Mouse (Mus musculus): ENCODE data around the gene Crocc2. TPM values are rescaled to one million over a fixed set of nuclear protein-coding genes. Genes with fewer than 3 reads are reported as not detected.

Crocc2 gene
- polyA plus RNA-seq, 1 experiment from 2014 or later, result 0.14 TPM

DNA sequence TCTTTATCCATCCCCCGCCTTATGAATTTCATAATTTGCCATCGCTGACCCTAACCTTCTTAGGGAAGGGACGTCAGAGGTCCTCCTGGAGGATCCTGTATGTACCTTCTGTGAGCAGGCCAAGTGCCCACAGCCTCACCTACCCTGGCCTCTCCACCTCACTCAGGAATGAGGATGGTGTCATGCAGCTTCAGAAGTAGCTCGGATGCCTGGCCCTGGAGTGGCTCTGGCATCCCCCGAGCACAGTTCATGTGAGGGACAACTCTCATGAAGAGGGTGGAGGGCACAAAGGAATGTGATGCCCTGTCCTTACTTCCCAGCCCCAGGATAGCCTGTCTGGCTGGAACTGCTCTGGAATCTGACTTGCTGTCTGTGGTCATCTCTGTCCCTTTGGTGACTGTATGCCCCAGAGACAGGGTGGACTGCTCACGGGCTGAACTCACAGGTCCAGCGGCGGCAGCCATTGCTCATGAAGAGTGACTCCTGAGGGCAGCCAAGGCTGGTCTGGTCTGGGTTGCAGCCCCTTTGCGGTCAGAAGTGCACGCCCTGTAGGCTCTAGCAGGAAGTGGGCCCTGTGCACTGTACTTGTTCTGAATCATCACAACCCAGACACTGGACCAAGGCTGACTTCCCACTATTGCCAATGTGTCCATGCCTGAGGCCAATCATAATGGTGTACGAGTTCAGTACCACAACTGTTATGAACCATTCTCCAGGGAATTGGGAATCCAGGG, 2.0 kb upstream of the Crocc2 start:
- H3K4me3 ChIP-seq (ENCODE audit: low read depth, low read length), result no peak overlapping the region
- no peak overlapping the region for H3K27ac ChIP-seq (replicated peaks; ENCODE audit: low read depth, low read length)
- no peaks in the 10 kb centered on the region for H3K9me3 ChIP-seq (replicated peaks; ENCODE audit: control insufficient read depth, low read length)
- ATAC-seq (replicated peaks; ENCODE audit: insufficient number of reproducible peaks, low FRiP score, low TSS enrichment, low read depth) (no peak), DNase-seq (ENCODE audit: low spot score) (no peak)
- no peak overlapping the region for H3K9ac ChIP-seq (replicated peaks; ENCODE audit: low read length)
- H3K4me2 ChIP-seq (ENCODE audit: low read depth, low read length), result no peak overlapping the region
- no peaks in the 10 kb centered on the region for H3K36me3 ChIP-seq (replicated peaks; ENCODE audit: control insufficient read depth, insufficient read depth, low read depth, low read length)
- H3K27me3 ChIP-seq (ENCODE audit: control insufficient read depth, insufficient read depth, low read length), result no peaks in the 10 kb centered on the region
- 86% methylated on average over 11 of the region's 11 CpGs for WGBS
- H3K4me1 ChIP-seq (ENCODE audit: control insufficient read depth, insufficient read depth, low read length), result no peaks in the 10 kb centered on the region

DNA sequence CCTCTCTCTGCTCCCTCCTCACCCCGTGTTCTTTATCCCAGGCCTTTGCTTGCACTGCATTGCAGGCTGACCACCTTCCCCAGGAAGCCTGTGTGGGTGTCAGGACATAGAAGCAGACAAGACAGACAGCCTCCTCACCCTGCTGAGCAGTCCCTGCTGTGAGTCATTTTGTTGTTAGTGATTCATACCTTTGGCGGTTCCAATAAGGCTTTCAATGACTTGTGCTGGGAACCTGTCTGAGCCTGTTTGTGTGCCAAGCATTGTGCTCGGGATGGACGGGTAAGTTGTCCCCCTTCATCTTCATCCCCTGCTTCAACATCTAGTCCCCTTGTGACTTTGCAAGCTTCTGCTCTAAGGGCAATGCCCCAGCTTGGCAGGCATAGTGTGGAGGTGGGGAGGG, 5.1 kb downstream of the Crocc2 start:
- WGBS, result 64% methylated on average over 4 of the region's 4 CpGs
- ATAC-seq (replicated peaks; ENCODE audit: insufficient number of reproducible peaks, low FRiP score, low TSS enrichment, low read depth) (no peak), DNase-seq (ENCODE audit: low spot score) (no peak)
- Histone ChIP-seq H3K9ac (replicated peaks; ENCODE audit: low read length) (no peak overlapping the region), H3K4me3 (ENCODE audit: low read depth, low read length) (no peak overlapping the region), H3K27me3 (ENCODE audit: control insufficient read depth, insufficient read depth, low read length) (no peaks in the 10 kb centered on the region), H3K9me3 (replicated peaks; ENCODE audit: control insufficient read depth, low read length) (no peaks in the 10 kb centered on the region), H3K4me2 (ENCODE audit: low read depth, low read length) (no peak overlapping the region), H3K36me3 (replicated peaks; ENCODE audit: control insufficient read depth, insufficient read depth, low read depth, low read length) (no peaks in the 10 kb centered on the region), H3K4me1 (ENCODE audit: control insufficient read depth, insufficient read depth, low read length) (peaks cover 10% of the 10 kb centered on the region), H3K27ac (replicated peaks; ENCODE audit: low read depth, low read length) (no peak overlapping the region)

DNA sequence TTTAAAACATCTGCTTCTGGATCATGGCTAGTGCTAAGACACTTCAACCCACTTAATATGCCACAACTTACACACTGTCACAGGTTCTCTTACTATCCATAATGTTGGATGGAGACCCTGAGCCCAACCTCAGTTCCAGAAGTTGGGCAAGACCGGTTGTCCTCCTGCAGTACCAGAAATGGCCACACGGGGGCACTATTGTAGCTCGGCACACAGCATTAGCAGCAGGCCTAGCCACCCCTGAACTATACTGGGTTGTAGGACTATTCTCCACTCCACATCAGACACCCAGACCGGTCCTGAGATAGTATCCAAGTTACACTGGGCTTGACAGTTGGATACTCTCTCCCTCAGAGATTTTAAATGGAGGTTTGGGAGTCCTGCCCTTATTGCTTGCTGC, 5.9 kb downstream of the Crocc2 start:
- Histone ChIP-seq H3K9me3 (replicated peaks; ENCODE audit: control insufficient read depth, low read length) (no peaks in the 10 kb centered on the region), H3K4me2 (ENCODE audit: low read depth, low read length) (no peak overlapping the region), H3K27me3 (ENCODE audit: control insufficient read depth, insufficient read depth, low read length) (no peaks in the 10 kb centered on the region), H3K4me1 (ENCODE audit: control insufficient read depth, insufficient read depth, low read length) (peaks cover 10% of the 10 kb centered on the region), H3K27ac (replicated peaks; ENCODE audit: low read depth, low read length) (no peak overlapping the region), H3K9ac (replicated peaks; ENCODE audit: low read length) (no peak overlapping the region; the same call in 1 of the 2 replicates), H3K36me3 (replicated peaks; ENCODE audit: control insufficient read depth, insufficient read depth, low read depth, low read length) (no peaks in the 10 kb centered on the region), H3K4me3 (ENCODE audit: low read depth, low read length) (no peak overlapping the region)
- DNase-seq (ENCODE audit: low spot score), result peak; percentile 94
- ATAC-seq (replicated peaks; ENCODE audit: insufficient number of reproducible peaks, low FRiP score, low TSS enrichment, low read depth), result peak; percentile 69
- WGBS, result 3% methylated on average over 4 of the region's 4 CpGs

DNA sequence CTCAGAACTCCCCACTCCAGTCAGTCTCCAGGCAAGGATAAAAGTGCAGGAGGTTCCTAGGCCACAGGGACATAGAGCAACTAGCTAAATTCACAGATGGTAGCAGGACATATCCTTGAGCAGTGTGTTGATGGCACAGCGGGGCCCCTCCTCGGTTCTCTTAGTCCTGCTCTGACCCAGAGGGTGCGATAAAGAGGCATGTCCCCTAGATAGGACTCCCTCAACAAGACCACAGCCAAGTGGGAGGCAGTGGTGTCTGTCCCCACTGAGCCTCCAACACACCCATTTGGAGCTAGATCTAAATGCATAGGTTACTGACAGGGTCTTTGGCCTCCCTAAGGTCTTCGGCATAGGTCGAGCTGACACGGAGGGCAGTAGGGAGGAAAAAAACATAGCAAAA, 7.3 kb downstream of the Crocc2 start:
- Histone ChIP-seq H3K4me1 (ENCODE audit: control insufficient read depth, insufficient read depth, low read length) (peaks cover 10% of the 10 kb centered on the region), H3K36me3 (replicated peaks; ENCODE audit: control insufficient read depth, insufficient read depth, low read depth, low read length) (no peaks in the 10 kb centered on the region), H3K27ac (replicated peaks; ENCODE audit: low read depth, low read length) (peak overlapping the region; percentile 88), H3K27me3 (ENCODE audit: control insufficient read depth, insufficient read depth, low read length) (no peaks in the 10 kb centered on the region), H3K4me3 (ENCODE audit: low read depth, low read length) (no peak overlapping the region), H3K4me2 (ENCODE audit: low read depth, low read length) (peak overlapping the region; percentile 74), H3K9me3 (replicated peaks; ENCODE audit: control insufficient read depth, low read length) (no peaks in the 10 kb centered on the region), H3K9ac (replicated peaks; ENCODE audit: low read length) (no peak overlapping the region)
- WGBS, result 10% methylated on average over 6 of the region's 6 CpGs
- DNase-seq (ENCODE audit: low spot score), result no peak
- ATAC-seq (replicated peaks; ENCODE audit: insufficient number of reproducible peaks, low FRiP score, low TSS enrichment, low read depth), result 0 out of 2 replicates have a peak, but pooled peaks have one; percentile 16

DNA sequence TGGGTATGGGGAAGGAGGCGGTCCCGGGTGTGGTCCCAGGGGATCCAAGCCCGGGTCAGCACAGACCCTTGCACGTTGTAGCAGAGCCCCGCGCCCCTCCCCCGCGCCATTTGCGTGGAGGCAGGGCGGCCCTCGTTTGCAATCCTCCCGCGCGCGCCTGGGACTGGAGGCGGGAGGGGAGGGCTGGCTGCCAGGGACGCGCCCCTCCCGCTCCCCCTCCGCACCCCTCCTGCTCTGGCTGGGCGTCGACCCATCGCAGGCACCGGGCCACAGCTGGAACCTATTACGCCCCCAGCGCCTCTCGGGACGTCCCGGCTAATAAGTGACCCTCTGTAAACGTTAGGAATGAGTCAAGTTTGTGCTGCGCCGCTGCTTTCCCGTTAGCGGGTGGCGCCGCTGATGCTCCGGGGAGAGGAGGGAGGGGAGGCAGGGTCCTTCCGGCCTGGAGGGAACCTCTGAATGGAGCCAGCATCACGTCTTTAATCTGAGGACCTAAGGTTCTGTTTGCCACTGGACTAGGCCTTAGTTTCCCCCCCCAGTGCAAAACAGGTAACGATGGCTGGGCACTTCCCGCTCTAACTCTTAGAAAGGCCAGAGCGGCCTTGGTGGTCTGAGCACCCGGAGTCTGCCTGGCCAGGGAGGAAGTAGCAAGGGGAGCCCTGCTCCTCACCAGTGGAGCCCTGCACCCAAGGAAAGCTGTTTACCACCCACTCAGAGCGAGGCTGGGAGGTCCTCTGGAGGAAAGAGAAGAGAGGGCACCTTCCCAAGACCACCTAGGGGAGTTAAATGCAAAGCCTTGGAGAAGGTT, 8.2 kb downstream of the Crocc2 start:
- Histone ChIP-seq H3K4me3 (ENCODE audit: low read depth, low read length) (peak overlapping the region; percentile 30), H3K27ac (replicated peaks; ENCODE audit: low read depth, low read length) (peak overlapping the region; percentile 88), H3K9me3 (replicated peaks; ENCODE audit: control insufficient read depth, low read length) (no peaks in the 10 kb centered on the region), H3K27me3 (ENCODE audit: control insufficient read depth, insufficient read depth, low read length) (no peaks in the 10 kb centered on the region), H3K4me1 (ENCODE audit: control insufficient read depth, insufficient read depth, low read length) (peaks cover 10% of the 10 kb centered on the region), H3K36me3 (replicated peaks; ENCODE audit: control insufficient read depth, insufficient read depth, low read depth, low read length) (no peaks in the 10 kb centered on the region), H3K9ac (replicated peaks; ENCODE audit: low read length) (peak overlapping the region; percentile 53), H3K4me2 (ENCODE audit: low read depth, low read length) (peak overlapping the region; percentile 74)
- ATAC-seq (replicated peaks; ENCODE audit: insufficient number of reproducible peaks, low FRiP score, low TSS enrichment, low read depth) (peak; percentile 81), DNase-seq (ENCODE audit: low spot score) (peak; percentile 91)
- WGBS, result 2% methylated on average over 37 of the region's 44 CpGs

DNA sequence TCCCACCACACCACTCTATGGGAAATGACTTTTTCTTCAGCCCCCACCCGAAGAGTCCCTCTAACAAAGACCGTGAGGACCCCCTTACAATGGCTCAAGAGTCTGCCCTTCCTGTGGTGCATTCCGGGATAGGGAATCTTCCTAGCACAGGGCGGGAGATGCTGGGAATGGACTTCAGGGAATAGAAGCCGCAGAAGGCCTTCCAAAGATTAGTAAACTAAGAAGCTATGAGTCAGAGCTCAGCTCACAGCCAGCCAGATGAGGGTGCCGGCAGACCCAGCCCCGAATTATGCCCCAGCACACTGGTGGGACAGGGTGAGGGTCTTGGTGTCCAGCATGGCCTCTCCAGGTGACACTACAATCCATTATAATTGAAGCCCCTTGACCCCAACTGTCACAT, 13.8 kb downstream of the Crocc2 start:
- ATAC-seq (replicated peaks; ENCODE audit: insufficient number of reproducible peaks, low FRiP score, low TSS enrichment, low read depth) (no peak), DNase-seq (ENCODE audit: low spot score) (no peak)
- H3K9ac ChIP-seq (replicated peaks; ENCODE audit: low read length), result no peak overlapping the region
- H3K9me3 ChIP-seq (replicated peaks; ENCODE audit: control insufficient read depth, low read length), result no peaks in the 10 kb centered on the region
- WGBS, result 86% methylated on average over 7 of the region's 7 CpGs
- H3K4me2 ChIP-seq (ENCODE audit: low read depth, low read length), result no peak overlapping the region
- no peaks in the 10 kb centered on the region for H3K27me3 ChIP-seq (ENCODE audit: control insufficient read depth, insufficient read depth, low read length)
- no peak overlapping the region for H3K27ac ChIP-seq (replicated peaks; ENCODE audit: low read depth, low read length)
- H3K4me3 ChIP-seq (ENCODE audit: low read depth, low read length), result no peak overlapping the region
- 0 out of 2 replicates have a peak, but pooled peaks cover 3% of the 10 kb centered on the region for H3K4me1 ChIP-seq (ENCODE audit: control insufficient read depth, insufficient read depth, low read length)
- no peaks in the 10 kb centered on the region for H3K36me3 ChIP-seq (replicated peaks; ENCODE audit: control insufficient read depth, insufficient read depth, low read depth, low read length)

DNA sequence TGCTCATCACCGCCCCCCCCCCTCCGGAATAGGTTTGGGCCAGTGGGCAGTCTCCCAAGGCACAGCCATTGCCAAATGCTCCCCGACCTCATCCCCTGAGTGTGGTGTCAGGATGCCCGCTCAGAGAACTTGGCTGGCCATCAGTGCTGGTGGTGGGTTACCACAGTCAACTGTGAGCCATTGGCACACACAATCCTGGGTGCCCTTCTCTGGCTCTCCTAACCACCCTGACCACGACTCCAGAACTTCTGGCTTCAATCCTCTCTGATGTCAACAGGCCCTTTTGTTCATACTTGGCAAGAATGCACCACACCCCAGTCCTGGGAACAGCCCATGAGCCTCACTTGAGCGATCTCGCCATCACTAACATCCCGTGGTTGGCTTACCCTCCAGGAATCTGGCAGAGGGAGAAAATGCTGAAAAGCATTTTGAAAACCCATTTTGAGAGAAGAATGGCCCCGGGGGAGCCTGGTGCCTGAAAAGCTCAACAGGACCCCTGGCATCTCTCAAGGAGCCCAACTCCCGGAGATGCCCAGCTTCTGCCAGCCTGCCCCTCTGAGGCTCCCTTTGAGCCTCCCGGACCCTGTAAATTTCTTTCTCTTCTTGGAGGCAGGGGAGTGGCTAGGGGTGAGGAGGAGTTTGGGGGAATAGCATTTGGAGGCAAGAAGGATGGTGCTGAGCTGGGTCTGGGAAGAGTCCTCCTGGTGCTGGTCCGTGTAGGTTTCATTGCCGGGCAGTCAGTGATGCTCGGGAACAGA, 15.7 kb downstream of the Crocc2 start:
- 78% methylated on average over 14 of the region's 14 CpGs for WGBS
- Histone ChIP-seq H3K4me3 (ENCODE audit: low read depth, low read length) (no peak overlapping the region), H3K9me3 (replicated peaks; ENCODE audit: control insufficient read depth, low read length) (no peaks in the 10 kb centered on the region), H3K4me2 (ENCODE audit: low read depth, low read length) (no peak overlapping the region), H3K9ac (replicated peaks; ENCODE audit: low read length) (no peak overlapping the region), H3K4me1 (ENCODE audit: control insufficient read depth, insufficient read depth, low read length) (no peaks in the 10 kb centered on the region), H3K27me3 (ENCODE audit: control insufficient read depth, insufficient read depth, low read length) (no peaks in the 10 kb centered on the region), H3K36me3 (replicated peaks; ENCODE audit: control insufficient read depth, insufficient read depth, low read depth, low read length) (no peaks in the 10 kb centered on the region), H3K27ac (replicated peaks; ENCODE audit: low read depth, low read length) (no peak overlapping the region)
- ATAC-seq (replicated peaks; ENCODE audit: insufficient number of reproducible peaks, low FRiP score, low TSS enrichment, low read depth) (no peak), DNase-seq (ENCODE audit: low spot score) (no peak)

Measured in embryonic facial prominence, embryonic 11.5 days (tissue).